Mouse (Mus musculus) forebrain, embryonic 14.5 days (tissue): Measurements from ENCODE around the gene Gm10188. TPM values are rescaled to one million over a fixed set of nuclear protein-coding genes. Genes with fewer than 3 reads are reported as not detected.
A peak's percentile ranks its signal among the peaks of the same experiment; 100 is the strongest.

Experiments used
- ATAC-seq: fragments of 200-750 bp; cut with Nextera tagmentation; 2 replicates; pipeline ENCODE4 v1.8.0; 2017; ENCODE audit warnings: mild to moderate bottlenecking, moderate library complexity
- DNase-seq: peaks from one replicate; pipeline ENCODE4 v3.0.0-alpha.2; 2015; ENCODE audit warnings: low spot score
- H3K27ac ChIP-seq: fragments of 300-500 bp; sonication (generic); 2 replicates; pipeline ENCODE4 v1.5.1; 2014; ENCODE audit warnings: low read depth, mild to moderate bottlenecking, control low read depth, low read length, moderate library complexity
- H3K27me3 ChIP-seq: fragments of 300-500 bp; sonication (generic); replicated peaks from 2 replicates; pipeline ENCODE4 v1.6.1; 2014; ENCODE audit warnings: low read length, control low read depth, mixed read lengths; ENCODE audit not compliant: control insufficient read depth, insufficient read depth
- H3K36me3 ChIP-seq: fragments of 300-500 bp; sonication (generic); 2 replicates; pipeline ENCODE4 v1.6.1; 2014; ENCODE audit warnings: low read length, control low read depth; ENCODE audit not compliant: control insufficient read depth, insufficient read depth
- H3K4me1 ChIP-seq: fragments of 300-500 bp; sonication (generic); 2 replicates; pipeline ENCODE4 v1.6.1; 2014; ENCODE audit warnings: antibody characterized with exemption, low read length, control low read depth; ENCODE audit not compliant: control insufficient read depth, insufficient read depth
- H3K4me2 ChIP-seq: fragments of 300-500 bp; sonication (generic); 2 replicates; pipeline ENCODE4 v1.6.1; 2014; ENCODE audit warnings: mild to moderate bottlenecking, control low read depth, low read length
- H3K4me3 ChIP-seq: fragments of 300-500 bp; sonication (generic); 2 replicates; pipeline ENCODE4 v1.5.1; 2014; ENCODE audit warnings: low read depth, low read length, control low read depth
- H3K9ac ChIP-seq: fragments of 300-500 bp; sonication (generic); 2 replicates; pipeline ENCODE4 v1.6.1; 2014; ENCODE audit warnings: mild to moderate bottlenecking, low read length, control low read depth, moderate library complexity
- H3K9me3 ChIP-seq: fragments of 300-500 bp; sonication (generic); replicated peaks from 2 replicates; pipeline ENCODE4 v1.6.1; 2016; ENCODE audit warnings: low read length, control low read depth, mixed read lengths; ENCODE audit not compliant: control insufficient read depth
- WGBS: fragments of 180-500 bp; shearing (Covaris S2); extraction: QIAGEN DNeasy Blood & Tissue Kit; methylation state at CpG from one replicate; pipeline ENCODE4 v1.1.7; 2014; 5-methylcytosine and 5-hydroxymethylcytosine counted together
- polyA plus RNA-seq: library from polyadenylated mRNA; unstranded; fragments of >200 nt; fragmentation: Nextera tagmentation; extraction: Ambion mirVana; gene quantifications from 2 replicates; pipeline ENCODE4 v1.2.1, GENCODE M21; 2014

Gm10188 gene
- polyA plus RNA-seq, 1 experiment from 2014 or later = not detected

- no peaks in the 10 kb centered on the region for H3K9me3 ChIP-seq
- whole genome bisulfite sequencing = 87% methylated on average over 7 of the region's 7 CpGs
- DNase-seq = no peak
- H3K27ac ChIP-seq = no peak overlapping the region
- no peak for ATAC-seq
- H3K36me3 ChIP-seq = no peaks in the 10 kb centered on the region
- no peaks in the 10 kb centered on the region for H3K4me1 ChIP-seq
- no peak overlapping the region for H3K4me3 ChIP-seq
- H3K9ac ChIP-seq = no peak overlapping the region
- H3K27me3 ChIP-seq = no peaks in the 10 kb centered on the region
- H3K4me2 ChIP-seq = no peak overlapping the region
Observed at GRCm38 (mm10) chr1:132264577-132264976, 35.0 kb upstream of the Gm10188 start.

- no peaks in the 10 kb centered on the region for H3K36me3 ChIP-seq
- DNase-seq = no peak
- no peaks in the 10 kb centered on the region for H3K27me3 ChIP-seq
- no peaks in the 10 kb centered on the region for H3K9me3 ChIP-seq
- no peak overlapping the region for H3K4me3 ChIP-seq
- H3K27ac ChIP-seq = no peak overlapping the region
- ATAC-seq = no peak
- no peak overlapping the region for H3K9ac ChIP-seq
- no peak overlapping the region for H3K4me2 ChIP-seq
- 77% methylated on average over 4 of the region's 4 CpGs for WGBS
- no peaks in the 10 kb centered on the region for H3K4me1 ChIP-seq
Observed at GRCm38 (mm10) chr1:132263618-132264017, 34.1 kb upstream of the Gm10188 start.

GRCm38 (mm10) chr1:132261058-132261457, 31.5 kb upstream of the Gm10188 start:
- Histone ChIP-seq H3K36me3 (0 out of 2 replicates have a peak, but pooled peaks cover 6% of the 10 kb centered on the region), H3K27ac (no peak overlapping the region), H3K27me3 (no peaks in the 10 kb centered on the region), H3K9ac (no peak overlapping the region), H3K4me2 (no peak overlapping the region), H3K4me1 (no peaks in the 10 kb centered on the region), H3K4me3 (no peak overlapping the region), H3K9me3 (no peaks in the 10 kb centered on the region)
- 71% methylated on average over 5 of the region's 5 CpGs for WGBS
- DNase-seq (no peak), ATAC-seq (no peak)

GRCm38 (mm10) chr1:132260331-132260730, 30.8 kb upstream of the Gm10188 start:
- Histone ChIP-seq H3K9ac (no peak overlapping the region), H3K27me3 (no peaks in the 10 kb centered on the region), H3K4me1 (no peaks in the 10 kb centered on the region), H3K9me3 (no peaks in the 10 kb centered on the region), H3K36me3 (0 out of 2 replicates have a peak, but pooled peaks cover 6% of the 10 kb centered on the region), H3K27ac (no peak overlapping the region), H3K4me3 (no peak overlapping the region), H3K4me2 (no peak overlapping the region)
- 89% methylated on average over 1 of the region's 1 CpGs for WGBS
- no peak for ATAC-seq
- no peak for DNase-seq

- no peak overlapping the region for H3K4me3 ChIP-seq
- 82% methylated on average over 6 of the region's 6 CpGs for WGBS
- H3K27me3 ChIP-seq = no peaks in the 10 kb centered on the region
- H3K9ac ChIP-seq = no peak overlapping the region
- H3K36me3 ChIP-seq = 0 out of 2 replicates have a peak, but pooled peaks cover 6% of the 10 kb centered on the region
- no peaks in the 10 kb centered on the region for H3K4me1 ChIP-seq
- H3K9me3 ChIP-seq = no peaks in the 10 kb centered on the region
- DNase-seq (no peak), ATAC-seq (no peak)
- H3K27ac ChIP-seq = no peak overlapping the region
- H3K4me2 ChIP-seq = no peak overlapping the region
Observed at GRCm38 (mm10) chr1:132254467-132254866, 24.9 kb upstream of the Gm10188 start.

- no peak for ATAC-seq
- no peaks in the 10 kb centered on the region for H3K4me1 ChIP-seq
- no peaks in the 10 kb centered on the region for H3K9me3 ChIP-seq
- H3K27ac ChIP-seq = no peak overlapping the region
- 85% methylated on average over 4 of the region's 4 CpGs for WGBS
- no peak overlapping the region for H3K4me3 ChIP-seq
- no peak overlapping the region for H3K9ac ChIP-seq
- no peaks in the 10 kb centered on the region for H3K27me3 ChIP-seq
- no peak overlapping the region for H3K4me2 ChIP-seq
- no peaks in the 10 kb centered on the region for H3K36me3 ChIP-seq
- DNase-seq = no peak
Observed at GRCm38 (mm10) chr1:132246641-132247040, 17.1 kb upstream of the Gm10188 start.

- no peaks in the 10 kb centered on the region for H3K9me3 ChIP-seq
- no peak overlapping the region for H3K9ac ChIP-seq
- ATAC-seq (no peak), DNase-seq (no peak)
- H3K4me2 ChIP-seq = no peak overlapping the region
- no peaks in the 10 kb centered on the region for H3K4me1 ChIP-seq
- WGBS = 75% methylated on average over 6 of the region's 6 CpGs
- no peak overlapping the region for H3K4me3 ChIP-seq
- no peaks in the 10 kb centered on the region for H3K36me3 ChIP-seq
- no peaks in the 10 kb centered on the region for H3K27me3 ChIP-seq
- H3K27ac ChIP-seq = no peak overlapping the region
Observed at GRCm38 (mm10) chr1:132246137-132246536, 16.6 kb upstream of the Gm10188 start.

GRCm38 (mm10) chr1:132245010-132245409, 15.4 kb upstream of the Gm10188 start:
- H3K4me1 ChIP-seq = no peaks in the 10 kb centered on the region
- no peak for ATAC-seq

GRCm38 (mm10) chr1:132237585-132238159, 8.1 kb upstream of the Gm10188 start:
- Histone ChIP-seq H3K4me1 (no peaks in the 10 kb centered on the region), H3K4me2 (no peak overlapping the region), H3K9ac (no peak overlapping the region), H3K27me3 (no peaks in the 10 kb centered on the region), H3K9me3 (no peaks in the 10 kb centered on the region), H3K4me3 (no peak overlapping the region), H3K27ac (no peak overlapping the region), H3K36me3 (no peaks in the 10 kb centered on the region)
- DNase-seq = peak; percentile 79
- ATAC-seq = peak; percentile 50; the same call in 1 of the 2 replicates
- WGBS = 21% methylated on average over 6 of the region's 6 CpGs

More at GRCm38 (mm10) chr1:132245010-132245409, 15.4 kb upstream of the Gm10188 start:
- no peaks in the 10 kb centered on the region for H3K9me3 ChIP-seq
- no peak for DNase-seq
- WGBS = 72% methylated on average over 5 of the region's 5 CpGs
- no peak overlapping the region for H3K4me3 ChIP-seq
- H3K27me3 ChIP-seq = no peaks in the 10 kb centered on the region
- no peaks in the 10 kb centered on the region for H3K36me3 ChIP-seq
- H3K27ac ChIP-seq = no peak overlapping the region
- no peak overlapping the region for H3K4me2 ChIP-seq
- no peak overlapping the region for H3K9ac ChIP-seq
